Mouse (Mus musculus): ENCODE results near the gene D17H6S53E.

The D17H6S53E gene

GRCm38 (mm10) chr17:35132174-35132560 lies 6.0 kb downstream of the D17H6S53E start:
- DNase-seq (ENCODE audit: low spot score): no peak

- DNase-seq (ENCODE audit: low spot score): no peak
These were observed 7.3 kb downstream of the D17H6S53E start for GRCm38 (mm10) chr17:35133517-35133916.

GRCm38 (mm10) chr17:35134801-35135590 lies 8.8 kb downstream of the D17H6S53E start, which contains the start of gene Bag6:
Gene Bag6, plus strand, starts transcription at chr17:35135178.
- peak; percentile 96 for DNase-seq (ENCODE audit: low spot score)

- no peak for DNase-seq (ENCODE audit: low spot score)
These were observed 9.6 kb downstream of the D17H6S53E start for GRCm38 (mm10) chr17:35135591-35136320.

GRCm38 (mm10) chr17:35139269-35139668 lies 13.1 kb downstream of the D17H6S53E start:
- no peak for DNase-seq (ENCODE audit: low spot score)

- no peak for DNase-seq (ENCODE audit: low spot score)
These were observed 14.4 kb downstream of the D17H6S53E start for GRCm38 (mm10) chr17:35140490-35140996.

- no peak for DNase-seq (ENCODE audit: low spot score)
These were observed 15.8 kb downstream of the D17H6S53E start for GRCm38 (mm10) chr17:35141971-35142370.

GRCm38 (mm10) chr17:35146139-35146538 lies 20.0 kb downstream of the D17H6S53E start:
- no peak for DNase-seq (ENCODE audit: low spot score)

GRCm38 (mm10) chr17:35147348-35147747 lies 21.2 kb downstream of the D17H6S53E start:
- DNase-seq (ENCODE audit: low spot score): no peak

GRCm38 (mm10) chr17:35147922-35148639 lies 21.9 kb downstream of the D17H6S53E start:
- no peak for DNase-seq (ENCODE audit: low spot score)

- no peak for DNase-seq (ENCODE audit: low spot score)
These were observed 25.9 kb downstream of the D17H6S53E start for GRCm38 (mm10) chr17:35152121-35152520.

GRCm38 (mm10) chr17:35153077-35153476 lies 26.9 kb downstream of the D17H6S53E start:
- DNase-seq (ENCODE audit: low spot score): no peak

GRCm38 (mm10) chr17:35153931-35154330 lies 27.8 kb downstream of the D17H6S53E start:
- DNase-seq (ENCODE audit: low spot score): no peak

- DNase-seq (ENCODE audit: low spot score): no peak
These were observed 28.4 kb downstream of the D17H6S53E start for GRCm38 (mm10) chr17:35154616-35155015.

- DNase-seq (ENCODE audit: low spot score): no peak
These were observed 29.3 kb downstream of the D17H6S53E start for GRCm38 (mm10) chr17:35155451-35155850.

- no peak for DNase-seq (ENCODE audit: low spot score)
These were observed 30.5 kb downstream of the D17H6S53E start for GRCm38 (mm10) chr17:35156461-35157200.

GRCm38 (mm10) chr17:35157254-35157653 lies 31.1 kb downstream of the D17H6S53E start:
- DNase-seq (ENCODE audit: low spot score): no peak

- peak; percentile 32 for DNase-seq (ENCODE audit: low spot score)
These were observed 31.5 kb downstream of the D17H6S53E start for GRCm38 (mm10) chr17:35157661-35158175.

- no peak for DNase-seq (ENCODE audit: low spot score)
These were observed 32.8 kb downstream of the D17H6S53E start for GRCm38 (mm10) chr17:35158850-35159593.

GRCm38 (mm10) chr17:35159638-35160037 lies 33.5 kb downstream of the D17H6S53E start:
- DNase-seq (ENCODE audit: low spot score): no peak

GRCm38 (mm10) chr17:35161421-35161820 lies 35.2 kb downstream of the D17H6S53E start:
- no peak for DNase-seq (ENCODE audit: low spot score)

All from yolk sac, embryonic 10.5 days (tissue).